Mouse (Mus musculus) lung, postnatal 0 days (tissue): ENCODE data around the gene Immp2l. TPM values are rescaled to one million over a fixed set of nuclear protein-coding genes. Genes with fewer than 3 reads are reported as not detected.

Experiments used
- ATAC-seq: fragments of 200-750 bp; cut with Nextera tagmentation; 2 replicates; pipeline ENCODE4 v1.8.0; 2017; ENCODE audit warnings: moderate library complexity
- DNase-seq: peaks from one replicate; pipeline ENCODE4 v3.0.0-alpha.2; 2016; ENCODE audit warnings: low spot score
- H3K27ac ChIP-seq: fragments of 300-500 bp; sonication (generic); 2 replicates; pipeline ENCODE4 v1.5.1; 2014; ENCODE audit warnings: antibody characterized with exemption, mild to moderate bottlenecking, low read length, mixed read lengths
- H3K27me3 ChIP-seq: fragments of 300-500 bp; sonication (generic); replicated peaks from 2 replicates; pipeline ENCODE4 v1.6.1; 2014; ENCODE audit warnings: low read length, mixed read lengths; ENCODE audit not compliant: insufficient read depth
- H3K36me3 ChIP-seq: fragments of 300-500 bp; sonication (generic); 2 replicates; pipeline ENCODE4 v1.6.1; 2014; ENCODE audit warnings: low read length, mixed read lengths; ENCODE audit not compliant: insufficient read depth
- H3K4me1 ChIP-seq: fragments of 300-500 bp; sonication (generic); 2 replicates; pipeline ENCODE4 v1.6.1; 2014; ENCODE audit warnings: antibody characterized with exemption, low read depth, low read length, mixed read lengths; ENCODE audit not compliant: insufficient read depth
- H3K4me2 ChIP-seq: fragments of 300-500 bp; sonication (generic); replicated peaks from 2 replicates; pipeline ENCODE4 v1.6.1; 2014; ENCODE audit warnings: low read depth, mild to moderate bottlenecking, low read length, moderate library complexity, mixed read lengths
- H3K4me3 ChIP-seq: fragments of 300-500 bp; sonication (generic); 2 replicates; pipeline ENCODE4 v1.5.1; 2014; ENCODE audit warnings: low read depth, low read length
- H3K9ac ChIP-seq: fragments of 300-500 bp; sonication (generic); replicated peaks from 2 replicates; pipeline ENCODE4 v1.6.1; 2014; ENCODE audit warnings: low read depth, mild to moderate bottlenecking
- H3K9me3 ChIP-seq: fragments of 300-500 bp; sonication (generic); 2 replicates; pipeline ENCODE4 v1.6.1; 2016; ENCODE audit warnings: low read length, mixed read lengths
- CTCF ChIP-seq: IDR thresholded peaks from 2 replicates; pipeline ENCODE4 v1.5.1; 2016; ENCODE audit warnings: antibody characterized with exemption, mild to moderate bottlenecking
- EP300 ChIP-seq: IDR thresholded peaks from 2 replicates; pipeline ENCODE4 v1.6.1; 2016; ENCODE audit warnings: antibody characterized with exemption, mild to moderate bottlenecking, control low read depth
- WGBS: fragments of 180-500 bp; shearing (Covaris S2); extraction: QIAGEN DNeasy Blood & Tissue Kit; methylation state at CpG from one replicate; pipeline ENCODE4 v1.1.7; 2014; 5-methylcytosine and 5-hydroxymethylcytosine counted together
- polyA plus RNA-seq: library from polyadenylated mRNA; unstranded; fragments of >200 nt; fragmentation: Nextera tagmentation; extraction: Ambion mirVana; gene quantifications from 2 replicates; pipeline ENCODE4 v1.2.1, GENCODE M21; 2015

Immp2l gene
- polyA plus RNA-seq, 1 experiment from 2014 or later = 5.2 TPM

GRCm38 (mm10) chr12:41275361-41275760 lies 251.5 kb downstream of the Immp2l start:
- TF ChIP-seq CTCF = no peak
- no peak for TF ChIP-seq EP300
- H3K4me1 ChIP-seq = no peaks in the 10 kb centered on the region; the same call in 1 of the 2 replicates
- H3K9ac ChIP-seq = no peak overlapping the region
- ATAC-seq (no peak), DNase-seq (peak; percentile 38)
- no peaks in the 10 kb centered on the region for H3K36me3 ChIP-seq
- H3K9me3 ChIP-seq = no peaks in the 10 kb centered on the region
- 18% methylated on average over 3 of the region's 3 CpGs for WGBS
- H3K27ac ChIP-seq = no peak overlapping the region
- H3K27me3 ChIP-seq = no peaks in the 10 kb centered on the region
- H3K4me2 ChIP-seq = no peak overlapping the region
- no peak overlapping the region for H3K4me3 ChIP-seq

GRCm38 (mm10) chr12:41277896-41278295 lies 254.0 kb downstream of the Immp2l start:
- Histone ChIP-seq H3K4me2 (no peak overlapping the region), H3K4me1 (no peaks in the 10 kb centered on the region; the same call in 1 of the 2 replicates), H3K27me3 (no peaks in the 10 kb centered on the region), H3K9me3 (no peaks in the 10 kb centered on the region), H3K9ac (no peak overlapping the region), H3K4me3 (no peak overlapping the region), H3K27ac (no peak overlapping the region), H3K36me3 (no peaks in the 10 kb centered on the region)
- no peak for ATAC-seq
- TF ChIP-seq CTCF (no peak), EP300 (no peak)
- WGBS = 96% methylated on average over 1 of the region's 1 CpGs
- peak; percentile 2 for DNase-seq

- H3K36me3 ChIP-seq = no peaks in the 10 kb centered on the region
- no peak overlapping the region for H3K27ac ChIP-seq
- no peak overlapping the region for H3K4me2 ChIP-seq
- H3K4me3 ChIP-seq = no peak overlapping the region
- no peak for DNase-seq
- ATAC-seq = no peak
- TF ChIP-seq CTCF (no peak), EP300 (no peak)
- 92% methylated on average over 3 of the region's 3 CpGs for WGBS
- H3K4me1 ChIP-seq = no peaks in the 10 kb centered on the region
- no peaks in the 10 kb centered on the region for H3K27me3 ChIP-seq
- no peak overlapping the region for H3K9ac ChIP-seq
- H3K9me3 ChIP-seq = no peaks in the 10 kb centered on the region
Observed at GRCm38 (mm10) chr12:41289047-41289446, 265.2 kb downstream of the Immp2l start.

GRCm38 (mm10) chr12:41307015-41307414 lies 283.1 kb downstream of the Immp2l start:
- Histone ChIP-seq H3K9me3 (no peaks in the 10 kb centered on the region), H3K36me3 (no peaks in the 10 kb centered on the region), H3K9ac (no peak overlapping the region), H3K4me2 (no peak overlapping the region), H3K4me1 (no peaks in the 10 kb centered on the region), H3K27me3 (no peaks in the 10 kb centered on the region), H3K27ac (no peak overlapping the region), H3K4me3 (no peak overlapping the region)
- TF ChIP-seq EP300 = no peak
- TF ChIP-seq CTCF = no peak
- ATAC-seq (no peak), DNase-seq (peak; percentile 1)
- WGBS = 73% methylated on average over 3 of the region's 3 CpGs

GRCm38 (mm10) chr12:41308726-41309680 lies 285.1 kb downstream of the Immp2l start:
- 74% methylated on average over 6 of the region's 6 CpGs for WGBS
- no peaks in the 10 kb centered on the region for H3K36me3 ChIP-seq
- H3K9me3 ChIP-seq = no peaks in the 10 kb centered on the region
- H3K4me3 ChIP-seq = no peak overlapping the region
- H3K9ac ChIP-seq = no peak overlapping the region
- peak; percentile 2 for DNase-seq
- H3K27me3 ChIP-seq = no peaks in the 10 kb centered on the region
- H3K4me1 ChIP-seq = no peaks in the 10 kb centered on the region
- TF ChIP-seq CTCF = no peak
- no peak for TF ChIP-seq EP300
- no peak overlapping the region for H3K27ac ChIP-seq
- H3K4me2 ChIP-seq = no peak overlapping the region
- no peak for ATAC-seq

- DNase-seq = peak; percentile 4
- no peak overlapping the region for H3K4me3 ChIP-seq
- H3K4me2 ChIP-seq = no peak overlapping the region
- H3K9ac ChIP-seq = no peak overlapping the region
- no peak for ATAC-seq
- no peaks in the 10 kb centered on the region for H3K27me3 ChIP-seq
- 72% methylated on average over 6 of the region's 6 CpGs for WGBS
- TF ChIP-seq EP300 (no peak), CTCF (no peak)
- H3K4me1 ChIP-seq = no peaks in the 10 kb centered on the region
- H3K9me3 ChIP-seq = no peaks in the 10 kb centered on the region
- no peaks in the 10 kb centered on the region for H3K36me3 ChIP-seq
- no peak overlapping the region for H3K27ac ChIP-seq
Observed at GRCm38 (mm10) chr12:41313391-41313790, 289.5 kb downstream of the Immp2l start.
